Mouse (Mus musculus): ENCODE data around the gene Apobec2. TPM values are rescaled to one million over a fixed set of nuclear protein-coding genes. Genes with fewer than 3 reads are reported as not detected.

The Apobec2 gene
- polyA plus RNA-seq, 1 experiment from 2014 or later: 0.63 TPM

DNA sequence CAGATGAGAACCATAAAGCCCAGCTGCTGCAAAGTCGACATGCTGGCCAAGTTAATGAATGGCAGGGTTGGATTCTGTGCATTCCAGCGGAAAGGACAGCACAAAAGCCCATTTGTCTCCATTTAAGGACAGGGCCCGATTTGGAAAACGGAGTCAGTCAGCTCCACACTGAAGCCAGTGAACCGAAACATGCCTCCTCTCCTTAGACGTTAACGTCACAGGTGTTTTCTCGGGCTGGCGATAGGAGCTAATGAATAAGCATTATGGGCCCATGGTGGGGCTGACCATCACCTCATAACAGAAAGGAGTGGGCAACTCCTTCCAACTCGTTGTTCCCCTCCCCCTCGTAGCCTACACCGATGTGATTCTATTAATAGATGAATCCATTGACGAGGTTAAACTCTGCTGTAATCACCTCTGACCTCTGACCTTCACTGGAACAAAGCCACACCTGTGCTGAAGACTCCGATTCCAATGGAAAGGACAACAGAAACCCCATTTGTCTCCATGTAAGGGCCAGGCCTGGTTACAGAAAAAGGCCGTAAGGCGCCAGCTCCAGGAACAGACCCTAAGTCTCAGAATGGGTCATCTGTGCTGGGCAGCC lies 10.9 kb upstream of the Apobec2 start:
- Histone ChIP-seq H3K4me1 (replicated peaks; ENCODE audit: control insufficient read depth, insufficient read depth, low read length) (no peaks in the 10 kb centered on the region), H3K9me3 (ENCODE audit: control insufficient read depth, low read length) (no peaks in the 10 kb centered on the region), H3K4me3 (replicated peaks; ENCODE audit: low read length) (no peak overlapping the region), H3K9ac (no peak overlapping the region), H3K27ac (no peak overlapping the region), H3K36me3 (replicated peaks; ENCODE audit: control insufficient read depth, insufficient read depth) (no peaks in the 10 kb centered on the region), H3K4me2 (replicated peaks) (no peak overlapping the region), H3K27me3 (ENCODE audit: control insufficient read depth, insufficient read depth, low read length) (no peaks in the 10 kb centered on the region)
- no peak for DNase-seq (ENCODE audit: low spot score)
- ATAC-seq (ENCODE audit: low FRiP score): no peak
- 52% methylated on average over 16 of the region's 16 CpGs for WGBS

DNA sequence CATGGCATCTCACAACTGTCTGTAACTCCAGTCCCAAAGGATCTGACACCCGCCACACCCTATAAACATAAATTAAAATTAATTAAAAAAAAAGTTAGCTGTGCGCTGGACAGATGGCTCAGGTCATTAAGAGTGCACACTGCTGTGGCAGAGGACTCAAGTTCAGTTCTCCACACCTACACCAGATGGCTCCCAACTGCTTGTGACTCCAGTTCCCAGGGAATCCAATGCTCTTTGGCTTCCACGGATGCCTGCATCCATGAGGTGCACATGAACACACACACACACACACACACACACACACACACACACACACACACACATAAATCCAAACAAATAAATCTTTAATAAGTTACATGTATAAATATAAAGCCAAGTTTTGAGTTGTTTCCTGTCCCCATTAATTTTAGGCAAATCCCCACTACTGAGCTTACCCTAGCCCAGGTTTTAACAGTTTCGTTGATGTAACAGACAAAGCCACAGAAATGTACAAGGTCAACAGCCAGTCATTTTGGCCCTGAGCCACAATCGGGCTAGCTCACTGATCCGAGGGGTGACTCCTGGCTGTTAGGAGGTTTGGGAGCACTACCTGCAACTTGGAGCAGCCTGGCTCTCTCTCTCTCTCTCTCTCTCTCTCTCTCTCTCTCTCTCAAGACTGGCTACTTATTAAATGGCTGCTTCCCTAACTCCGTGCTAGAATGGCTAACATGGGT lies 10.2 kb upstream of the Apobec2 start:
- 68% methylated on average over 7 of the region's 7 CpGs for WGBS
- ATAC-seq (ENCODE audit: low FRiP score) (peak; percentile 27; the same call in 1 of the 2 replicates), DNase-seq (ENCODE audit: low spot score) (no peak)
- Histone ChIP-seq H3K9me3 (ENCODE audit: control insufficient read depth, low read length) (no peaks in the 10 kb centered on the region), H3K4me3 (replicated peaks; ENCODE audit: low read length) (no peak overlapping the region), H3K4me2 (replicated peaks) (no peak overlapping the region), H3K27me3 (ENCODE audit: control insufficient read depth, insufficient read depth, low read length) (no peaks in the 10 kb centered on the region), H3K9ac (no peak overlapping the region), H3K27ac (no peak overlapping the region), H3K4me1 (replicated peaks; ENCODE audit: control insufficient read depth, insufficient read depth, low read length) (no peaks in the 10 kb centered on the region), H3K36me3 (replicated peaks; ENCODE audit: control insufficient read depth, insufficient read depth) (no peaks in the 10 kb centered on the region)

DNA sequence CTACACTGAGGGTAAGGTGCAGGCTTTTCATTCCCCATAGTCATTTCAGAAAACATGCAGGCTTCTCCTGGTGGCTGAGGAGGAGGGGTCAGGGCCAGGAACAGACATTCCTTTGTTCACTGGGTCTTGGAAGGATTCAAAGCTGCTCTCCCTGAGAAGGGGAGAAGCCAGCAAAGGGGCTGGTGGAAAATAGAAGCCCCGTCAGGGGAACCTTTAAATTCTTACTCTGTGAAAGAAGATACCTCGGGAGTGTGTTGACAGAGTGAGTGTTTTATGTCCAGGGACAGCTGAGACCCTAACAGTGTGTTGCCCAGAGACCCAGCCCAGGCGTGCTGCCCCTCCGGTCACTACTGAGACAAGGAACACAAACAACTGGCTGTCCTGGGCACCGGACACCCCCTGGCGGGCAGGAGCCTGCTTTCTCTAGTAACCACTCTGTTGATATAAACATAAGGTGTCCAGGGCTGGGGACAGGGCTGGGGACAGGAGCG lies 4.7 kb upstream of the Apobec2 start:
- H3K27ac ChIP-seq: peak overlapping the region; percentile 59; the same call in 1 of the 2 replicates
- ATAC-seq (ENCODE audit: low FRiP score) (0 out of 2 replicates have a peak, but pooled peaks have one; percentile 25), DNase-seq (ENCODE audit: low spot score) (no peak)

DNA sequence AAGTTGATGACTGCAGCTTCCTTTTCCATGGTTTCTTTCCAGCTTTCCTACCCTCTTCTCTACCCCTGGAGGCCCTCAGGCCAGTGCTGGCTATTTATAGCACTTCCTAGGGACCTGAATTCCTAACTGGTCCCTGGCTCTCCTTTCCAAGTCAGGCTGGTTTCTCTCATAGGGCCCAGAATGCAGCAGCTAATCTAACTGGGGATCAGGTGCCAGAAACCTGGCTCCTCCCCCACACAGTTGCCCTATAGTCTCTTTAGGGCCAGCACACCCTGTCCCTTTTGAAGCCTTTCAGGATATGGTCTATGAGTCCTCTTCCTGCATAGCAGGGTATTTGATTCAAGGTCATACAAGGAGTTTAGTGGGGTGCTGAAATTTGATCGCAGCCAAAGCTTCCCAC lies 3.8 kb upstream of the Apobec2 start:
- WGBS: 94% methylated on average over 1 of the region's 1 CpGs
- Histone ChIP-seq H3K9me3 (ENCODE audit: control insufficient read depth, low read length) (no peaks in the 10 kb centered on the region), H3K4me2 (replicated peaks) (no peak overlapping the region), H3K4me3 (replicated peaks; ENCODE audit: low read length) (no peak overlapping the region), H3K9ac (no peak overlapping the region), H3K4me1 (replicated peaks; ENCODE audit: control insufficient read depth, insufficient read depth, low read length) (peaks cover 5% of the 10 kb centered on the region; the same call in 1 of the 2 replicates), H3K27me3 (ENCODE audit: control insufficient read depth, insufficient read depth, low read length) (no peaks in the 10 kb centered on the region), H3K27ac (no peak overlapping the region), H3K36me3 (replicated peaks; ENCODE audit: control insufficient read depth, insufficient read depth) (no peaks in the 10 kb centered on the region)
- ATAC-seq (ENCODE audit: low FRiP score) (no peak), DNase-seq (ENCODE audit: low spot score) (no peak)

More for the DNA sequence above, 4.7 kb upstream of the Apobec2 start:
- Histone ChIP-seq H3K27me3 (ENCODE audit: control insufficient read depth, insufficient read depth, low read length) (no peaks in the 10 kb centered on the region), H3K4me3 (replicated peaks; ENCODE audit: low read length) (no peak overlapping the region), H3K9me3 (ENCODE audit: control insufficient read depth, low read length) (no peaks in the 10 kb centered on the region), H3K9ac (no peak overlapping the region), H3K36me3 (replicated peaks; ENCODE audit: control insufficient read depth, insufficient read depth) (no peaks in the 10 kb centered on the region), H3K4me1 (replicated peaks; ENCODE audit: control insufficient read depth, insufficient read depth, low read length) (peaks cover 2% of the 10 kb centered on the region; the same call in 1 of the 2 replicates), H3K4me2 (replicated peaks) (no peak overlapping the region)
- 39% methylated on average over 7 of the region's 7 CpGs for WGBS

DNA sequence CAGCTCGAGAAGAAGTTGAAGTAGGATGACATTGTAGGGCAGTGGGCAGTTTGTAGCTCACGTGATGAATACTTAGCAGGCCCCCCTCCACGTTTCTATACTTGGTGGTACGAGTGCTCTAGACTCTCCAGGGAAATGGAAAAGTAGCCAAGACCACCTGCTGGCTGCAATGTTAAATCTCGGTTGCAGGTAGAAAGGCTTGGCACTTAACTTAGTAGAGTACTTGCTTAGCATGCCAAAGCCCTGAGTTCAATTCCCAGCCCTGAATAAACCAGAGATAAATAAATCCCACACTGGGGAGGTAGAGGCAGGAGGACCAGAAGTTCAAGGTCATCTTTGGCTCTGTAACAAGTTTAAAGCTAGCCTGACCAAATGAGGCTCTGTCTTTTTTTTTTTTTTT lies 1.7 kb upstream of the Apobec2 start:
- DNase-seq (ENCODE audit: low spot score) (no peak), ATAC-seq (ENCODE audit: low FRiP score) (no peak)
- H3K4me2 ChIP-seq (replicated peaks): no peak overlapping the region
- H3K27ac ChIP-seq: no peak overlapping the region
- H3K36me3 ChIP-seq (replicated peaks; ENCODE audit: control insufficient read depth, insufficient read depth): no peaks in the 10 kb centered on the region
- H3K9me3 ChIP-seq (ENCODE audit: control insufficient read depth, low read length): no peaks in the 10 kb centered on the region
- no peak overlapping the region for H3K4me3 ChIP-seq (replicated peaks; ENCODE audit: low read length)
- H3K9ac ChIP-seq: no peak overlapping the region
- WGBS: 83% methylated on average over 5 of the region's 5 CpGs
- H3K27me3 ChIP-seq (ENCODE audit: control insufficient read depth, insufficient read depth, low read length): no peaks in the 10 kb centered on the region
- peaks cover 5% of the 10 kb centered on the region; the same call in 1 of the 2 replicates for H3K4me1 ChIP-seq (replicated peaks; ENCODE audit: control insufficient read depth, insufficient read depth, low read length)

DNA sequence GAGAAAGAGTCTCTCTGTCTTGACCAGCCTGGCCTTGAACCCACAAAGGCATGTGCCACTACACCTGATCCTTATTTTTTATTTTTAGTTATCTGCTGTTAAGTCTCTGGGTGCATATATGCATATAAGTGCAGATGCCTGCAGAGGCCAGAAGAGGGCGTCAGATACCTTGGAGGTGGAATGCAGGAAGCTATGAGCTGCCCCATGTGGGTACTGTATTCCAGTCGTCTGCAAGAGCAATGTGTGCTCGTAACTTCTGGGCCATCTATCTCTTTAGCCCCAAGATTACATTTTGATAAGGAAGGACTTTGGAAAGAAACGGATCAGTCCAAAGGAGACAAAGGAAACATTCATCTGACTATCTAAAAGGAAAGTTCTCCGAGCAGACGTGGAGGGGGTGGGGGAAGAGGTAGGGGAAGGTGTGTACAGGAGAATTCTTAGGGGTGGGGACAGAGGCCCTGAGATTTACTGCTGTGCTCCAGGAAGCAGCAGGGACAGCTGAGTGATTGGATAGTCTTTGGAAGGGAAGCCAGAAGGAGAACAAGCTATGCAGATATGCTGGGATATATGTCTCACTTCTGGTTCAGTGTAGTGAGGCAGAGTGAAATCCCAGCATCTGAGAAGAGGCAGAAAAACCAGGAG lies 1.1 kb upstream of the Apobec2 start:
- H3K4me1 ChIP-seq (replicated peaks; ENCODE audit: control insufficient read depth, insufficient read depth, low read length): peaks cover 5% of the 10 kb centered on the region; the same call in 1 of the 2 replicates
- 80% methylated on average over 6 of the region's 6 CpGs for WGBS
- no peak overlapping the region for H3K4me3 ChIP-seq (replicated peaks; ENCODE audit: low read length)
- H3K9ac ChIP-seq: no peak overlapping the region
- ATAC-seq (ENCODE audit: low FRiP score) (no peak), DNase-seq (ENCODE audit: low spot score) (no peak)
- H3K27ac ChIP-seq: no peak overlapping the region
- no peak overlapping the region for H3K4me2 ChIP-seq (replicated peaks)
- no peaks in the 10 kb centered on the region for H3K36me3 ChIP-seq (replicated peaks; ENCODE audit: control insufficient read depth, insufficient read depth)
- no peaks in the 10 kb centered on the region for H3K9me3 ChIP-seq (ENCODE audit: control insufficient read depth, low read length)
- H3K27me3 ChIP-seq (ENCODE audit: control insufficient read depth, insufficient read depth, low read length): no peaks in the 10 kb centered on the region

DNA sequence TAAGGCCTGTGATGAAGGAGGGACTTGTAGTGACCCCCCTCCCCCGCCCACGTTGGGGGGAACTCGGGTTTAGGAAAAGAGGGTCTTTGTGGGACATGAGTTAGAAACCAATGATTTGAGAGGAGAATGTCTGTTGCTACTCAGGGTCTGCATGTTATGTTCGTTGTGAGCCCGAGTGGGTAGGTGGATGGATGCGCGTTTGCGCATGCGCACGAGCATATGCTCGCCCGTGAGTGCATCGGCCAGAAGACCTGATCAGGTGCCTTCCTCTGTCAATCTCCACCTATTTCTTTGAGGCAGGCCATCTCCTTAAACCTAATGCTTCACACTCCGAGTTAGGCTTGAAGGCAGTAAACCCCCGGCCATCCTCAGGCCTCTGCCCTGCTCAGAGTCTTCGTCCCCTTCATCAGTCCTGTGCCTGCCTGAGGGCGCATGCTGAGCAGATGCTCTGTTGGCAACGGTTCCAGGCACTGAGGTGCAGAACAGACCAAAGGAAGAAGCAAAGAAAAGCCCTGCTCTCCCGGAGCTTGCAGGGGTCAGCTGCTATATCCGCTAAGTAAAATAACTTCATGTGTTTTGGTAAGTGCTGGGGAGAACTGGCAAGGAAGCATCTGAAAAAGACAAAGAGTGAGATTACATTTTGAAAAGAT lies 401 bp upstream of the Apobec2 start:
- WGBS: 81% methylated on average over 20 of the region's 20 CpGs
- no peak overlapping the region for H3K9ac ChIP-seq
- ATAC-seq (ENCODE audit: low FRiP score): no peak

DNA sequence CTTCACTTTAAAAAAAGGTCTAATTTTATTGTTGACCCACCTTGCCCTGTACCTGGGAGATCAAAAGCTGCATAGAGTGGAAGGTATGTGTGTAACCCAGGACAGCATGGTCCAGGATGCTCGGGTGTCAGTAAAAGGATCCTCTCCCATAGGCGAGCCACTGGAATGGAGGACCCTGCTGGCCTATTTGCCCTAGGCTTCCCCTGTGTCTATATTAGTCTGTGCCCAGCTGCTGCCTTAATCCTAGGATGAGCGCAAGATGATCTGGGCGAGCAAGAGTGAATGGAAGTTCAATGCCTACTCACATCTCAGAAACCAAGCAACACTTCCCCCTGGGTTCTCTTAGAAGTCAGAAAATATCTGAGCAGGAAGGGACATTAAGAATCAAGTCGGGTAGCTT lies 1.7 kb downstream of the Apobec2 start:
- no peak overlapping the region for H3K27ac ChIP-seq
- no peak overlapping the region for H3K4me3 ChIP-seq (replicated peaks; ENCODE audit: low read length)
- H3K9ac ChIP-seq: no peak overlapping the region
- WGBS: 73% methylated on average over 5 of the region's 5 CpGs
- ATAC-seq (ENCODE audit: low FRiP score): no peak
- no peaks in the 10 kb centered on the region for H3K36me3 ChIP-seq (replicated peaks; ENCODE audit: control insufficient read depth, insufficient read depth)
- H3K4me1 ChIP-seq (replicated peaks; ENCODE audit: control insufficient read depth, insufficient read depth, low read length): peaks cover 5% of the 10 kb centered on the region
- no peak for DNase-seq (ENCODE audit: low spot score)
- H3K9me3 ChIP-seq (ENCODE audit: control insufficient read depth, low read length): no peaks in the 10 kb centered on the region
- no peak overlapping the region for H3K4me2 ChIP-seq (replicated peaks)
- no peaks in the 10 kb centered on the region for H3K27me3 ChIP-seq (ENCODE audit: control insufficient read depth, insufficient read depth, low read length)

More for the DNA sequence above, 401 bp upstream of the Apobec2 start:
- H3K4me3 ChIP-seq (replicated peaks; ENCODE audit: low read length): no peak overlapping the region
- H3K9me3 ChIP-seq (ENCODE audit: control insufficient read depth, low read length): no peaks in the 10 kb centered on the region
- H3K27ac ChIP-seq: no peak overlapping the region
- no peaks in the 10 kb centered on the region for H3K36me3 ChIP-seq (replicated peaks; ENCODE audit: control insufficient read depth, insufficient read depth)
- no peak for DNase-seq (ENCODE audit: low spot score)
- no peak overlapping the region for H3K4me2 ChIP-seq (replicated peaks)
- H3K27me3 ChIP-seq (ENCODE audit: control insufficient read depth, insufficient read depth, low read length): no peaks in the 10 kb centered on the region
- peaks cover 5% of the 10 kb centered on the region; the same call in 1 of the 2 replicates for H3K4me1 ChIP-seq (replicated peaks; ENCODE audit: control insufficient read depth, insufficient read depth, low read length)

DNA sequence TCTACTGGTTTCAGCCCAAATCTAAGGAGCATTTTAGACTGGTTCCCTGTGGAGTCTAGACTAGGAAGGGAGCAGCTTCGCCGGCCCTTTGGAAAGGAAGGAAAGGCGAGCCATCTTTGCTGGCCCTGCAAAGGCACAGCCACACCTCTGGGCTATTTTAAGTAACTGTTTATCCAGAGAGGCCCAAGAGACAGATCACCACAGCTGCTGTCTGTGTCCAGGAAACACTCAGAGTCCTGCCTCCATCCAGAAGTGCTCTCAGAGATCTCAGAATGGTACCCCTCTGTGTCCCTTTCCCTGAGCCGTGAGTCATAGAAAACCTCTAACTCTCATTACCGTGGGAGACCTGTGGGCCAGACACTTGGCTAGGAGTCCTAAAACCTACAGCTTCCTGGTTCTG lies 2.3 kb downstream of the Apobec2 start:
- Histone ChIP-seq H3K27ac (no peak overlapping the region), H3K4me1 (replicated peaks; ENCODE audit: control insufficient read depth, insufficient read depth, low read length) (peaks cover 5% of the 10 kb centered on the region), H3K27me3 (ENCODE audit: control insufficient read depth, insufficient read depth, low read length) (no peaks in the 10 kb centered on the region), H3K4me2 (replicated peaks) (no peak overlapping the region), H3K36me3 (replicated peaks; ENCODE audit: control insufficient read depth, insufficient read depth) (no peaks in the 10 kb centered on the region), H3K4me3 (replicated peaks; ENCODE audit: low read length) (no peak overlapping the region), H3K9ac (no peak overlapping the region), H3K9me3 (ENCODE audit: control insufficient read depth, low read length) (no peaks in the 10 kb centered on the region)
- 75% methylated on average over 5 of the region's 5 CpGs for WGBS
- no peak for DNase-seq (ENCODE audit: low spot score)
- no peak for ATAC-seq (ENCODE audit: low FRiP score)

All from hindbrain, embryonic 14.5 days (tissue).